Mouse (Mus musculus): ENCODE results near the gene Eomes. TPM values are rescaled to one million over a fixed set of nuclear protein-coding genes. Genes with fewer than 3 reads are reported as not detected.

The Eomes gene
- total RNA-seq (2021), result not detected
- long read RNA-seq, experiment 1, result 0 reads
- long read RNA-seq, experiment 2, result 0 reads

GRCm38 (mm10) chr9:118477961-118478360 is at the start of gene Eomes:
Eomes (plus strand) TSS chr9:118478212.
- DNase-seq (ENCODE audit: low spot score), result no peak

DNA sequence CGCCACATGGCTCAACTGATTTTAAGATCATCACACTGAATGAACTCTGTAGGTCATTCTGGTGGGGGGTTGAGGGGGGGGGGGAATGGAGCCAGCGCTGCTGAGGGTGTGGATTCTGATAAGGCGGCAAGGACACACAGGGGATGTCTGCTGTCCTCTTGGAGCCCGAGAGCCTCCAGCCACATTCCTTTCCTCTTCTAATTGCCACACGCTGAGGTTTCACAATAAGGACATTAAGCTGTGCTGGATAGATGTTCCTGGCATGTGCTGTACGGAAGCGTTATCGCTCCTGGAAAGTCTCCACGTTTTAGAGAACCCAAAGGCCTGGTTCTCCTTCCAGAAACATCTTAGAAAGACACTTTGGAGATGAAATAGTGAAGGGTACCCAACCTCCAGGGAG is 33.2 kb upstream of the Eomes start:
- no peak for DNase-seq (ENCODE audit: low spot score)

DNA sequence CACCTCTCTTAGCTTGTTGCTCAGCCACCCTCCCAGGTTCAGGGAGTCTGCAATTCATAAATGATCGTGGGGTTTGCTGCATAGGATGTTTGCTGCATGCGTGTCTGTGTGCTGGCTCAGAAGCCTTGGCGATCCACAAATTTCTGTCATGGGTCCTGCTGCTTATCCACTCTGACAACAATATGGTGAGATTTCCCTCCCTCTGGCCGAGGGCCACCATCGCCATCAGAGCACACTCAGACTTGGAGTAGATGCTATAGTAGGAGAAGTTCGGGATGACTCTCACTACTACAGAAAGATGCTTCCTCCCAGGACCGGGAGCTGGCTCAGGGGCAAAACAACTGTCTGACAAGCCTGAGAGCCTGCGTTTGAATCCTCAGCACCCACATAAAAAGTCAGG is 28.7 kb upstream of the Eomes start:
- DNase-seq (ENCODE audit: low spot score), result no peak

GRCm38 (mm10) chr9:118453427-118453826 is 24.6 kb upstream of the Eomes start:
- DNase-seq (ENCODE audit: low spot score), result no peak

GRCm38 (mm10) chr9:118455188-118455845 is 22.7 kb upstream of the Eomes start:
- no peak for DNase-seq (ENCODE audit: low spot score)

DNA sequence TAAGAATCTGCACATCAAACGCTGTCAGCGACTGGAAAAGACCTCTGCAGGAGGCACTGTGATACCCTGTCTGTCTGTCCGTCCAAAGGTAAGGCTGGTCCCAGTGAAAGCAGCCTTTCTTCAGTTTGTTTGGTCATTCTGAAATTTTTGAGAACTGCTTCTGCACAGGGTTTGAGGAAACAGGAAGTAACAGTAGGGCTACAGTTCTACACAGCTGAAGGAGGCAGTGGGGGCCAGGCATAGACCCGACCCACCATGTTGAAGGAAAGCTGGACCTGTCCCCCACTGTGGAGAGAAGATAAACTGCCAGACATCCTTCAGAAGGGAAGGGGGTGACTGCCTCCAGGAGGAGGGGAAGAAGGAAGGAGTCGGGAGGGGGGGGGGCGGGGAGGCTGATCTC is 21.6 kb upstream of the Eomes start:
- no peak for DNase-seq (ENCODE audit: low spot score)

DNA sequence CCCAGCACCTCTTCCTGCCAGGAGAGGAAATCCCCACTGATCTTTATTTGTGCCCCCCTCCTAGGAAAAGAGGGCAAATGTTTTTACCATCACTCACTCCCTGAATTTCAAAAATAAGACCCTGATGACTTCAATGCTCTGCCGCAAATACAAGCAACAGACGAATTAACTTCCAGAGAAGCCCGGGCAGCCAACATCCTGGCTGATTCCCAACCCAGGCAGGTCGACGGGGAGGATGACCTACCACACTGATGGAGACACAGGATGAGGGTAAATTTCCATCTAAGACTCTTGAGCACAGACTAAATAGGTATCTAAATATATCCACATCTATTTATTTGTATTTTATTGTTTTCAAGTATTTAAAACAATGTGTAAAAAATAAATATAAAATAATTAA is 20.0 kb upstream of the Eomes start:
- no peak for DNase-seq (ENCODE audit: low spot score)

DNA sequence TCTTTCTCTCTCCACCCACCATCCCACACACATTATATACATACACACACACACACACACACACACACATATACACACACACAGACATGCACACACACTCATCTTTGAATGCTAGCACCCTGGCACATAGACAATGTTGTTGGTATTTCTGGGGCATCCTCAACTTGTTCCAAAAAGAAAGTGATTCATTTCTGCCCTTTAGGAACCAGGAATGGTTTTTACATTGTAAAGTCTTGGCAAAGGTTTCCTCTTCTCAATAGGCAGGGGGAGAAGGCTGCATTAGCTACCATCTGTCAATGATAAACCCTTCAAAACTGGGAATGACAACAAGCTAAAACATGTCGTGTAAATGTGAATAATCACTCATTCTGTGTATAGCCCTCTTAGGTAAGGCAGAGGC is 14.0 kb upstream of the Eomes start:
- no peak for DNase-seq (ENCODE audit: low spot score)

DNA sequence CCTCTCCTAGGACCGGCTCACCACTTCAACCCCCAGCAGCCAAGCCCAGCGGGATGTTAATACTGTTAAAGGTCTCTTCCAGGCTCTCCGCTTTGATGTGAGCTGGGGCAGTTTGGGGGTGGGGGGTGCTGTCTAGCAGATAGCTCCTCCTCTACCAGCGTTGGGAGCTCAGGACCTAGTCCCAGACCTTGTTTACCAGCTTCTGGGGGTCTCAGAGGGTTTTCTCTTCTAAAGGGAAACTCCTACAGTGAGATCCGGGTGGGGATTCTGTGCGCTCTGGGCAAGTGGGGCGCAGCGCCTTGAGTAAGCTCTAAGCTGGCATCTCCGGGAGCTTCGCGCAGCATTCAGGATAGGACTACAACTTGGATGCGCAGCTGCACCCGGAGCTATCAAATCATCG is 9.7 kb upstream of the Eomes start:
- no peak for DNase-seq (ENCODE audit: low spot score)

DNA sequence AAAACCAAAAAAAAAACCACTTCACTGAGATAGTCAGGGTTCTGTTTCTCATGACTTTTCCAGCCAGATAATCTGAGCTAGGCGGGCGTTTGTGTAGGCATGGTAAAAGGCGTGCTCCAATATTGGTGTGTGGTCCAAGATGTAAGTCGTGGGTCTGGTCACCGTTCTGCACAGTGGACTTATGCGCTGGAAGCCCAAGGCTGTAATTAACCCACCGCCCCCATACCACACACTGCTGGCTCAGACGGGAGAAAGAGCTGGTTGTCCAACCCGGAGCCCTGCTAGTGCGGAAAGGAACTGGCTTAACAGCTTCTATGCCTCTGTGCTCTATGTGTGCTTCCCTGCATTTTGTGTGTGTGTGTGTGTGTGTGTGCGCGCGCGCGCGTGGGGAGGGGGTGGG is 8.7 kb upstream of the Eomes start:
- DNase-seq (ENCODE audit: low spot score), result no peak

GRCm38 (mm10) chr9:118471296-118471695 is 6.7 kb upstream of the Eomes start:
- no peak for DNase-seq (ENCODE audit: low spot score)

DNA sequence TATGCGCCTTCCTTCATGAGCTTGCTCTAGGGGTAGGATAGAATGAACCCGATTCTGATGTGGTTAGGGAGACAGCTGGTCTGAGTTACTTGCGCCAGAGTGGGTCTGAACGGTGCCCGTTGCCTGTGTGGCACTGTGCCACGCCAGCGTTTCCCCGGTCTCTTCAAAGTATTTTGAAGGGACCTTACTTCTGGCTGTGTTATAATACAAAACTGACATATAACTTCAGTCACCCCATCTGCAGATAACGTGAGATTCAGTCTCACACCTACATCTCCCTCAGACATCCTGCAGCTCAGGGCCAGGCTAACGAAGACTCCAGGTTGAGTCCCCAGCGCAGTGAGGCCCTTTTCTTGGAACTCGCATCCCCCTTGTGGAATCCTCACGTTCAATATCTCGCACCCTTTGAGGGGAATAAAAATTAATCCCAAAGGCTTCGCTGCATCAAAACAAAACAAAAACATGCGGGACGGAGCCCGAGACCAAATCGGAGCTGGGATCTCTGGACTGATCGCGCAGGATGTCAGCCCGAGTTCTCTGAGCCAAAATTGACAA is 1.7 kb upstream of the Eomes start:
- DNase-seq (ENCODE audit: low spot score), result no peak

DNA sequence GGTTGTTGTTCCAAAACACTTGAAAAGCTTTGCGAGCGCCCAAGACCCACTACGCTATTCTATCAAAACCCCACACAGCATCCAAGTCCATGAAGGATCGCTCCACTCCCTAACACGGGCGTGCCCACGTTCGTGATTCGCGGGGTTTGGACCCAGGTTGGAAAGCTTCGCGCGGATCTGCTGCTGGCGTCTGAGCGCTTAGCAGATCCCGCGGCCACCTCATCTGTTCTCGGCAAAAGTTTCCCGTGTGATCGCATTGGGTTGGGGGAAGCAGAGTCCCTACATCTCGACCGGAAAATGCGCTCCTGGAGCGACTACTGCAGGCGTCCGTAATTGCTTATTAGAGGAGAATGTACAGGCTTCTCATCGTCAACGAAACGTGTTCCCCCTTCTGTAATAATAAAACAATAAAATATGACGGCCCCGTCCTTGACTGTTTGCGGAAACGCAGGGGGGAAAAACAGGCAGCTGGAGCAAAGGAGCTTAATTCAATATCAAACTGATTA is 1.2 kb upstream of the Eomes start:
- DNase-seq (ENCODE audit: low spot score), result no peak

- no peak for DNase-seq (ENCODE audit: low spot score)
These were observed 606 bp upstream of the Eomes start for GRCm38 (mm10) chr9:118477281-118477931.

DNA sequence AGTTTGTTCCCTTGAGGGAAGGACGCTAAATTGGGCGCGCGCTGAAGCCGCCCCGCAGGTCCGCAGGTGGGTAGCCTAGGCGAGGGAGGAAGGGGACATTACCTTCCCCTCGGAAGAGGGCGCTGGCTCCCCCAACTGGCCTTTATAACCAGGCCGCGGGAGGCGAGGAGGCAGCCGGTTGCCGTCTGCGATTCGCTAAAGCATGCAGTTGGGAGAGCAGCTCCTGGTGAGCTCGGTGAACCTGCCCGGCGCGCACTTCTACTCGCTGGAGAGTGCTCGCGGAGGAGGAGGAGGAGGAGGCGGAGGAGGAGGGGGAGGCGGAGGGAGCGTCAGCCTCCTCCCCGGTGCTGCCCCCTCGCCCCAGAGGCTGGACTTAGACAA is 436 bp downstream of the Eomes start:
- DNase-seq (ENCODE audit: low spot score), result no peak

GRCm38 (mm10) chr9:118478839-118479507 is 961 bp downstream of the Eomes start:
- DNase-seq (ENCODE audit: low spot score), result no peak

DNA sequence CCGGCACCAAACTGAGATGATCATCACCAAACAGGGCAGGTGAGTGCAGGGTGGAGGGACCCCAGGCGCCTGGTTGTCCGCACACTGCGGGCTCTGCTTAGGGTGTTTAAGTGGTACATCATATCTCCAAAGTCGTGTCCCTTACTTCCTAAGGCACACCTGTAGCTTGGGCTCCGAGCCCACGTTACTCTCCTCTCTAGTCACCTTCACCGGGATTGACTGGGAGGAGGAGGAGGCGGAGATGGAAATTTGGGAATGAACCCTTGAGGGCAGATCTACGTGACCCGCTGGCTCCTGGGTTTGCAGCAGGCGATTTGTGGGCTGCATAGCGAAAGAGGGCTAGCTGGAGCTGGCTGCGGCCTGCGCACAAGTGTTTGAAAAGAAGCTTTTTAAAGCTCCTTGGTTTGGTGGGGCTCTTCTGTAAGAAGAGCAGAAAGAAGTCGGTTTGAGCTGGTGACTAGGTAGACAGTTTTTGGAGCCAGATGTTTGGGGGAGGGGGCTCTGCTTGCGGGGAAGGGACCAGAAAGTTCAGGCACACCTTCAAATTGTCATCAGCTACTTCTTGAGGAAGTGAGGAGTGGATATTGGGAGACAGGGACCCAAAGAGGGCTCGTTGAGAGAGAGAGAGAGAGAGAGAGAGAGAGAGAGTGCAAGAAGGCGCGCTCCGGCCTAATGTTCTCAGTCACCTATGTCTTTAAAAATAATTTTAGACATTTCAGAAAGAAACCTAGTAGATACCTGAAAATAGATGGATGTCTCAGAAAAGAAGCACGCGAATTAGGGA is 1.7 kb downstream of the Eomes start:
- DNase-seq (ENCODE audit: low spot score), result no peak

DNA sequence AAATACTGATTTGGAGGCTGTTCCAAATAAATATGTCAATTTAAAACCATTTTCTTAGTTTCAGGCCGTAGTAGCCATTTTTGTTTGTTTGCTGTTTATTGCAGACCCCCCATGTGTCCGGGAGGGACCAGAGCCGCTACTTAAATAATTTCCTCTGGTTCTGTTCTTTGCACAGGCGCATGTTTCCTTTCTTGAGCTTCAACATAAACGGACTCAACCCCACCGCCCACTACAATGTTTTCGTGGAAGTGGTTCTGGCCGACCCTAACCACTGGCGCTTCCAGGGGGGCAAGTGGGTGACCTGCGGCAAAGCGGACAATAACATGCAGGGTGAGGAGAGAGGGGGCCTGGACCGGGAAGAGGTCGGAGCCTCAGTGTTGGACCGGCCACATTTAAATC is 2.3 kb downstream of the Eomes start:
- no peak for DNase-seq (ENCODE audit: low spot score)

GRCm38 (mm10) chr9:118482210-118482609 is 4.2 kb downstream of the Eomes start:
- no peak for DNase-seq (ENCODE audit: low spot score)

- DNase-seq (ENCODE audit: low spot score), result no peak
These were observed 8.5 kb downstream of the Eomes start for GRCm38 (mm10) chr9:118486361-118487095.

DNA sequence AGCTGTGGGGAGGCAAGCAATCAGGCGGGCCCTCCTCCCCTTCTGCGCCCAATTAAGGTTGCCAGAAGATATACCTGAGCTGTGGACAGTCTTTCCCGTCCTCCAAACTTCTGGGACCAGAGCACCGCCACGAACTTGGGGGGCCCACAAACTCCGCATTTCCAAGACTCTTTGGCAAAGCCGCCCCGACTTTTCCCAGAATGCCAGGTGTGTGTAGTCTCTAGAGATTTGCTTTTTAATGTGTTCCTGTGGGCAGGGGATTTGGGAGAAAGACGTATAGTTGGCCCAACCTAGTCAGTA is 9.0 kb downstream of the Eomes start:
- DNase-seq (ENCODE audit: low spot score), result no peak

Measured in gastrocnemius, adult 18-20 months (tissue).